Mouse (Mus musculus) small intestine, adult 2 months (tissue): ENCODE data around the gene Ang. TPM values are rescaled to one million over a fixed set of nuclear protein-coding genes. Genes with fewer than 3 reads are reported as not detected.
A peak's percentile ranks its signal among the peaks of the same experiment; 100 is the strongest.

Experiments
- H3K27ac ChIP-seq: fragments of 200-500 bp; 2 replicates; pipeline ENCODE4 v1.5.1; 2012; ENCODE audit warnings: low read depth, low read length, control low read depth, inconsistent platforms; ENCODE audit not compliant: insufficient read depth
- H3K27me3 ChIP-seq: fragments of 200-500 bp; 2 replicates; pipeline ENCODE4 v1.6.1; 2012; ENCODE audit warnings: mild to moderate bottlenecking, moderate library complexity, low read length, inconsistent platforms; ENCODE audit not compliant: control insufficient read depth, insufficient read depth
- H3K36me3 ChIP-seq: fragments of 200-500 bp; 2 replicates; pipeline ENCODE4 v1.6.1; 2012; ENCODE audit warnings: mild to moderate bottlenecking, low read length, control low read depth, inconsistent platforms; ENCODE audit not compliant: control insufficient read depth, insufficient read depth
- H3K4me1 ChIP-seq: fragments of 200-500 bp; 2 replicates; pipeline ENCODE4 v1.6.1; 2012; ENCODE audit warnings: low read length, inconsistent platforms, mixed read lengths; ENCODE audit not compliant: control insufficient read depth, insufficient read depth, insufficient read length
- H3K4me3 ChIP-seq: fragments of 200-500 bp; 2 replicates; pipeline ENCODE4 v1.5.1; 2012; ENCODE audit warnings: low read depth, mild to moderate bottlenecking, control low read depth, inconsistent platforms, low read length, moderate library complexity
- CTCF ChIP-seq: fragments of 200-500 bp; IDR thresholded peaks from 2 replicates; pipeline ENCODE4 v1.5.1; 2012; ENCODE audit warnings: low read depth, mild to moderate bottlenecking, control low read depth, inconsistent platforms, low read length, moderate library complexity, mixed read lengths; ENCODE audit not compliant: insufficient replicate concordance, insufficient read length; ENCODE audit errors: extremely low read depth
- POLR2A ChIP-seq: fragments of 200-500 bp; IDR thresholded peaks from 2 replicates; pipeline ENCODE4 v1.6.1; 2012; ENCODE audit warnings: low read depth, mild to moderate bottlenecking, control low read depth, inconsistent platforms, low read length, moderate library complexity
- WGBS: fragments of 180-500 bp; shearing (Covaris S2); methylation state at CpG from one replicate; pipeline ENCODE4 v1.1.7; 2018; 5-methylcytosine and 5-hydroxymethylcytosine counted together
- polyA plus RNA-seq: library from polyadenylated mRNA; depleted of rRNA; stranded (reverse); fragments of >200 nt; gene quantifications from 2 replicates; pipeline ENCODE4 v1.2.3, GENCODE M21; 2012

The Ang gene
- polyA plus RNA-seq, 1 experiment, result 27.1 TPM

- H3K27ac ChIP-seq, result no peak overlapping the region; the same call in 1 of the 2 replicates
Observed at GRCm38 (mm10) chr14:51129624-51129975, 38.6 kb downstream of the Ang start.

DNA sequence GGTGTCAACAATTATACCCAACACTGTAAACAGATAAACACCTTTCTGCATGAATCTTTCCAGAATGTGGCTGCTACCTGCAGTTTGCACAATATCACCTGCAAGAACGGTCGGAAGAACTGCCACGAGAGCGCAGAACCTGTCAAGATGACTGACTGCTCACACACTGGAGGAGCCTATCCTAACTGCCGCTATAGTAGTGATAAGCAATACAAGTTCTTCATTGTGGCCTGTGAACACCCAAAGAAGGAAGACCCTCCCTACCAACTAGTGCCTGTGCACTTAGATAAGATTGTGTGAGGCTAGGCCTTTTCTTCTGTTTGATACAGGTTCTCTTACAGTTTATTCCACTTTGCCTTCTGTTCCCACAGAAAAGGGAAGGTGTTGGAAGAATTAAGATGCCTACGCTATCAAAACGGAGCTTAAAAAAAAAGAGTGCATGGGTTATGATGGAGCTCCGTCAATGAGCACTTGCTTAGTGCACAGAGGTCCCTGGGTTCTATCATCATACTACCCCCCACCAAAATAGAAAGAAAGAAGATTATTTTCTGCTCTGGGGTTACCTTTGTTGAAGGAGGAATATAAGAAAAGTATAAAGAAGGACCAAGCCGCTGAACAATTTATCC is 39.5 kb downstream of the Ang start:
- TF ChIP-seq CTCF (no peak), POLR2A (no peak)
- H3K27ac ChIP-seq, result no peak overlapping the region
- WGBS, result 79% methylated on average over 9 of the region's 9 CpGs
- peaks cover 7% of the 10 kb centered on the region; the same call in 1 of the 2 replicates for H3K4me1 ChIP-seq
- peak overlapping the region; percentile 17; the same call in 1 of the 2 replicates for H3K4me3 ChIP-seq
- no peaks in the 10 kb centered on the region for H3K27me3 ChIP-seq
- no peaks in the 10 kb centered on the region for H3K36me3 ChIP-seq

More at GRCm38 (mm10) chr14:51129624-51129975, 38.6 kb downstream of the Ang start:
- Histone ChIP-seq H3K4me3 (no peak overlapping the region), H3K4me1 (peaks cover 7% of the 10 kb centered on the region; the same call in 1 of the 2 replicates), H3K27me3 (no peaks in the 10 kb centered on the region), H3K36me3 (no peaks in the 10 kb centered on the region)
- TF ChIP-seq CTCF (no peak), POLR2A (no peak)
- whole genome bisulfite sequencing, result 73% methylated on average over 4 of the region's 4 CpGs

DNA sequence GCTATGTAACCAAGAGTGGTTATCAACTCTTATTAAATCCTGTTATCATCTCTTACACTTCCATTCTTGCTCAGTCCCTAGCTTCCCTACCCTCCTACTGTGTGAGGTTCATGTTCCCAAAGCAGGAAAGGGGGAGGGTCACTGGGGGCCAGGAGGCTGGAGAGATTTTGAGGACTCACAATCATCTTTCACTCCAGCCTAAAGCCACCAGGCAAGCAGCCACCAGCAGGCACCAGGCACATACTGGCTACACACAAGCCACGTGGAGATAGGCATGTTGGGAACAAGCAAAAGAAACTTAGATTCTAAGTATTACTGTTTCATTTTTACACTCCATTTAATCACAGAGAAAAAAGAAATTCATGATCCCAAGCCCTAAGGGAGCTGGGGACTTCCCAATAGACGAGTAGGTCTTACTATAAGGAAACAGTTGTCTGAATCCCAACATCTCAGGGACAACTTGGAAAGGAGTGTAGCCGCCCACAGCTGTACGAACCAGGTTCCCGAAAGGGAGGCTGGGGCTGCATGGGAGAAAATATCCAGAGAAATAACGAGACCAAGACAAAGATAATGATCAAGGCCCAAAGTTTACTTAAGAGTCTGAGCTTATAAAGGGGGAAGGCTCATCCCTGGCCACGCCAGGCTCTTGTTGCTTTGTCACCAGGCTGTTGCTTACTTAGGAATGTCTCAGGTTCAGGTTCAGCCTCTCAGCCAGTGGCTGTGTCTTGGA is 40.3 kb downstream of the Ang start:
- H3K4me3 ChIP-seq, result no peak overlapping the region
- H3K27ac ChIP-seq, result no peak overlapping the region
- WGBS, result 78% methylated on average over 7 of the region's 7 CpGs
- H3K27me3 ChIP-seq, result no peaks in the 10 kb centered on the region
- H3K36me3 ChIP-seq, result no peaks in the 10 kb centered on the region
- peaks cover 7% of the 10 kb centered on the region; the same call in 1 of the 2 replicates for H3K4me1 ChIP-seq
- no peak for TF ChIP-seq CTCF
- TF ChIP-seq POLR2A, result no peak

- TF ChIP-seq POLR2A (no peak), CTCF (no peak)
Observed at GRCm38 (mm10) chr14:51132372-51132771, 41.4 kb downstream of the Ang start.

GRCm38 (mm10) chr14:51140342-51140741 is 49.4 kb downstream of the Ang start:
- 47% methylated on average over 2 of the region's 2 CpGs for WGBS
- Histone ChIP-seq H3K4me1 (peaks cover 9% of the 10 kb centered on the region; the same call in 1 of the 2 replicates), H3K4me3 (no peak overlapping the region), H3K27ac (no peak overlapping the region), H3K36me3 (no peaks in the 10 kb centered on the region), H3K27me3 (no peaks in the 10 kb centered on the region)
- TF ChIP-seq POLR2A (no peak), CTCF (no peak)

More at GRCm38 (mm10) chr14:51132372-51132771, 41.4 kb downstream of the Ang start:
- Histone ChIP-seq H3K27me3 (no peaks in the 10 kb centered on the region), H3K36me3 (no peaks in the 10 kb centered on the region), H3K27ac (no peak overlapping the region), H3K4me1 (peaks cover 7% of the 10 kb centered on the region; the same call in 1 of the 2 replicates), H3K4me3 (no peak overlapping the region)
- 68% methylated on average over 4 of the region's 4 CpGs for WGBS

GRCm38 (mm10) chr14:51142119-51142518 is 51.2 kb downstream of the Ang start:
- TF ChIP-seq POLR2A (no peak), CTCF (no peak)
- Histone ChIP-seq H3K27me3 (no peaks in the 10 kb centered on the region), H3K4me1 (peaks cover 22% of the 10 kb centered on the region), H3K27ac (no peak overlapping the region), H3K4me3 (no peak overlapping the region), H3K36me3 (no peaks in the 10 kb centered on the region)
- WGBS, result 70% methylated on average over 4 of the region's 4 CpGs

DNA sequence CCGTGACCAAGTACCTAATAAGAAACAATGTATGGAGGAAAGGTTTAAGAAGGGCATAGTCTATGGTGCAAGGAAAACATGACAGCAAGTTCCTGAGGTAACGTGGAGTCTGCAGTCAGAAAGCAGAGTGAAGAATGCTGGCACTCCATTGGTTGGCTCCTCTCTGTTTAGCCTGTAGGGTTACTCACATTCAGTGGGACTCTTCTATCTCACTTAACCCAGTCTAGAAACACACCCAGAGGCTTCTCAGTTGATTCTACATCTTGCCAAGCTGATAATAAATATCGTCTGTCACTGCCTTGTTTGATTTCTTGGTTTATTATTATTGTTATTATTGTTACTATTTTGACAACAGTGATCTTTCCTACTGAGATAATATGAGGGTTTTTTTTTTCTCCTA is 51.6 kb downstream of the Ang start:
- no peaks in the 10 kb centered on the region for H3K27me3 ChIP-seq
- WGBS, result 68% methylated on average over 3 of the region's 3 CpGs
- no peaks in the 10 kb centered on the region for H3K36me3 ChIP-seq
- no peak overlapping the region for H3K27ac ChIP-seq
- peaks cover 24% of the 10 kb centered on the region for H3K4me1 ChIP-seq
- TF ChIP-seq CTCF (no peak), POLR2A (no peak)
- no peak overlapping the region for H3K4me3 ChIP-seq
